Mouse (Mus musculus) urinary bladder, postnatal 36 days (tissue): ENCODE measurements around the gene Tle4.

Source experiments
- DNase-seq, 2 experiments: peaks; one replicate each; pipeline ENCODE4 v3.0.0; 2022; ENCODE audit warnings: low spot score in 2 of 2, mixed read lengths in 1 of 2

Gene Tle4

GRCm38 (mm10) chr19:14406603-14407002, 191.2 kb downstream of the Tle4 start:
- no peak for DNase-seq
